Mouse (Mus musculus) regulatory T cell (primary cell): ENCODE results near the gene Ttc19.
"Not testable (repeated sequence)": the region's sequence is repeated elsewhere in the genome, so short reads cannot be mapped to it uniquely, and the experiment has no call there.

Experiments used
- in situ Hi-C: fragments of 300-600 bp; cut with MboI, MseI; formaldehyde crosslinking; loops from one replicate; pipeline ENCODE4 v1.15.1; 2025; ENCODE audit warnings: high pct_unique_total_duplicates

The Ttc19 gene

DNA sequence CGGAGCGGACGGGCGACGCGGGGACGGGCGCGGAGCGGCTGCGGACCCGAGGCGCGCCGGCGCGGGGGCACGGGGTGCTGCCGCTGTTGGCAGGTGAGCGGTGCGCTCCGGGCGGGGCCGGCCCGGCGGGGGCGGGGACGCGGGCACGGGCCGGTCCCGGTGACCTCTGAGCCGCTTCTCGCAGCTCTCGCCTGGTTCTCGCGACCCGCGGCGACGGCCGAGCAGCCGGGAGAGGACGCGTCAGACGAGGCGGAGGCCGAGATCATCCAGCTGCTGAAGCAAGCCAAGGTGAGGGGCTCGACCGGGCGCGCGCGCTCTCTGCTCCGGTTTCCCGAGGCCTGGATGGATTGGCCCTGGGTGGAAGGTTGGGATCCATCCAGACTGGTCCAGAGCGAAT lies 326 bp downstream of the Ttc19 start:
- in situ Hi-C loops = no loop called here

DNA sequence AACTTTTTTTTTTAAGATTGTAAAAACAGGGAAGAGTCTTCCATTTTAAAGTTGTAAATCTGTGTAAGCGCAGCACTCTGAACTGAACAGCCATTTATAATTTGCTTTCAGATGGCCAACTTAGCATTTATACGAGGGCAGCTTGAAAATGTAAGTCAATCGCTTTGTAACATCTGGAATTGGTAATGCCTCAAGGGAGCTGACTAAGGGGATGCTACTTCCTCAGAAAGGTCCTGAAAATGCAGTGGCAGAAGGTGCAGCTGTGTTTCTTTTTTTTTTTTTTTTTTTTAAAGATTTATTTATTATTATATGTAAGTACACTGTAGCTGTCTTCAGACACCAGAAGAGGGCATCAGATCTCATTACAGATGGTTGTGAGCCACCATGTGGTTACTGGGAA lies 2.7 kb downstream of the Ttc19 start:
- in situ Hi-C loops = not testable (repeated sequence)

DNA sequence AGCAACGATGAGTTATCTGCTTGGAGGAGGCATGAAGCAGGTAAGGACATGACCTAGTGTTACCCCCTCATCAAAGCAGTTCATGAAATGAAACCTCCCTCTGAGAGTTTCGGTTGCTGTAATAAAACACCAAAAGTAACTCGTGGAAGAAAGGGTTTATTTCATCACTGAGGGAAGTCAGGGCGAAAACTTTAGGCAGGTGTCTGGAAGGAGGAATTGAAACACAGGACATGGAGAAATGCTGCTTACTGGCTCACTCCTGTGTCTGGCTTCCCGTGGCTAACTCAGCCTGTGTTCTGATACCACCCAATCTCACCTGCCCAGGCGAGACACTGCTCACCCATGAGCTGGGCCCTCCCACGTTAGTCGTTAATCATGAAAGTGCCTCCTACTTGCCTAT lies 3.7 kb downstream of the Ttc19 start:
- in situ Hi-C loops = no loop called here

DNA sequence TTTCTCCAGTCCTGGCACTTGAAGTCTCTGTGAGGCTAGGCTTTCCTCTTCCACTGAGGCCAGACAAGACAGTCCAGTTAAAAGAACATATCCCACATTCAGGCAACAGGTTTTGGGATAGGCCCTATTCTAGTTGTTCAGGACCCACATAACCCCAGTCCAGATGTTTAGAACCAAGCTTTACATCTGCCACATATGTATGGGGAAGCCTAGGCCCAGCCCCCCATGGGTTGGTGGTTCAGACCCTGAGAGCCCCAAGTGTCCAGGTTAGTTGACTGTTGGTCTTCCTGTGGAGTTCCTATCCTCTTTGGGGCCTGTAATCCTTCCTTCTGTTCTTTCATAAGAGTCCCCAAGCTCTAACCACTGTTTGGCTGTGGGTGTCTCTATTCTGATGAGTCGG lies 6.4 kb downstream of the Ttc19 start:
- in situ Hi-C loops = no loop called here

DNA sequence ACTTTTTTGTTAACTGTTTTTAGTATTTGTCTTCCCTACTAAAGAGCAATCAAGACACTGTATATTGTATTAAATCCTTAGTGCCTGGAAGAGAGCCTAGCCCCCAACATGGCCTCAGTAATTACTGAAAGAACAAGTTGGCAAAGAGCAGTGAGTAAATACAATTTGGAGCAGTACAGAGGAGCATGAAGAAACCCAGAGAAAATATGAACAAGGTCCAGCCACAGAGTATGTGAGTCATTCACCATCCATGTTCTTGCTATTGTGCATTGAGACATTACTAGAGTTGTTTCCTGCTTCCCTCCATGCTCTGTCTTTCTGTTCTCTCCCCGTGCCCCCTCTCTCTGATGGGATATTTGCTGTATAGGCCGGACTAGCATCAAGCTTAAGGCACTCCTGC lies 12.8 kb downstream of the Ttc19 start:
- in situ Hi-C loops = no loop called here

GRCm38 (mm10) chr11:62298883-62299282 lies 17.6 kb downstream of the Ttc19 start:
- in situ Hi-C loops = no loop called here

DNA sequence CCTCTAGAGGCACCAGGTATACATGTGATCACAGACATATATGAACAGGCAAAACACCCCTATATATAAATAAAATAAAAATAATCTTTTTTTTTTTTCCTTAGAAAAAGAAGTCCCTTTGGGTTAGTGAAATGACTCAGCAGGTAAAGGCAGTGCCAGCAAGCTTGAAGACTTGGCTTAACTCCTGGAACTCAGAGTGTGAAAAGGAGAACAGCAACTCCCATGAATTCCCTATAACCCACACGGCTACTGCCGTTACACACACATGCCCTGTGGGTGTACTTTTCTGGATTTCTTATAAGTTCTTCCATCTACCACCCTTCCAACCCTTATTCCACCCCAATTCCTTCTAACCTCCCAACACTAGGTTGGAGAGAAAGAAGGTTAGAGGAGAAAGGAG lies 24.6 kb downstream of the Ttc19 start:
- in situ Hi-C loops = no loop called here

DNA sequence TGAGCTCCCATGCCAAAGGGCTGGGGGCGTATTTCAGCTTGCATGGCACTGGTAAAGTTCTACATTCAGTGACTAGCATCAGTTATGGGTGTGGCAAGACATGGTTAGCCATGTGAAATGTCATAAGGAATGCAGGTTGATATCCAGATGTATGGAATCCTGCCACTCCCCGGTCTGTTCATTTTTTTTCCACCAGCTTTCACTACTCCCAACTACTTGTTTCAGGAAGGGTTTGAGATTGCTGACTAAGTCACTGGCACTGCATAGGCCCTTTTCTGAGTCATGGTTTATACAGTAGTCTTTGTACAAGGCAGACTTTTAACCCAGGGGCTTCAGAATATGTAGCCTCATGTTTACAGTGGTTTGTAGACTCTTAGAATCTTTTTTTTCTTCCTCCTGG lies 28.0 kb downstream of the Ttc19 start:
- in situ Hi-C loops = no loop called here

GRCm38 (mm10) chr11:62314984-62315383 lies 33.7 kb downstream of the Ttc19 start:
- in situ Hi-C loops = loop anchor here (5.0 kb wide), 1 partner anchor 77 kb away; no protein-coding TSS in a partner anchor

DNA sequence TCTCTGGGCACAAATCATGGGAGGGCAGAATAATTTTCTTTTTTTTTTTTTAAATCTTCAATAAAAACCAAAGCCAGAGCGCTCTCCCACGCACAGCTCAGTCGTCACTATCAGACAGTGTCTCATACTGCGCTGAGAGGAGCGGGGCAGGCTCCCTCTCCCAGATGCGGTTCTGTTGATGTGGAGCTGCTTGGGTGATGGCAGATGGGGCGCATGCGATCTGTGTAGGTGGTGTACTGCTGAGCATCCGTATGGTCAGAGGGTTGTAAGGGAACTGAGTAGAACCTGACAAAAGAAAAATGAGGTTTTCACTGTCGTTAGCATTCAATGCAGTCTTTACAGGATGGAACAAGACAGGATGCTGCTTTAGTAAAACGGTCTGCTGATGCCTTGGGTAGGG lies 36.5 kb downstream of the Ttc19 start:
- in situ Hi-C loops = no loop called here

DNA sequence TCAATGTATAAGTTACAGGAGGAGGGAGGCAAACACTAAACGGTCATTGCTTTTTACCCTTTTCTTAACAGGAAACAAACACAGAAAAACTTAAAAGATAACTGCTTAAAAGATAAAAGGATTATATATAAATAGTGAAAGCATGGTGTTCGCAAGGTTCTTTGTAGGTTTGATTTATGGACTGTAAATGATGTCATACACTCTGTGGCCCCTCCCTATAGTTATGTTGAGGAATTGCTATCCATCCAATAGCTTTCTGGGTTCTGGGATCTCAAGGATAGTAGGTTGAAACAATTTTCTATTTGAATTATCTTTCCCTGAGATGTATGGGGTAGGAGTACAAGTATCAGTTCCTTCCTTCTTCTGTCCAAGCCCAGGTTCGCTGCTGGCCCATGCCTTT lies 38.8 kb downstream of the Ttc19 start:
- in situ Hi-C loops = loop anchor here (5.0 kb wide), 1 partner anchor 37 kb away; no protein-coding TSS in a partner anchor

DNA sequence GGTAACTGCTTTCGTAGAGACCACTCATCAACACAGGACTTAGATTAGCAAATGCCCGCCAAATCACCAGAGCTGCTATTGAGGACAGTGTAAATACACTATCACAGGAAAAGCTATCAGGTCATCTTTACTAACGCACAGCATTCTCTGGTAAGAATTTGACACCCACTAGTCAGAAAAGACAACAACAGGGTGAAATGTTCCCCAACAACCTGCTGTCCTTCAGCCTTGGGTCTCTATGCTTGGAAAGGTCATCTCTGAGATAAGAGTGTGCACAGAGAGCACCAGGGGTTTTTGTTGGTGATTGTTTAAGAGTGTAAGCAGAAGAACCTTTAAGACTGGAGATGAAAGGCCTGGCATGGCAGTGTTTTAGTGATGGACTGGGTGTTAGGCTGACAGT lies 42.4 kb downstream of the Ttc19 start:
- in situ Hi-C loops = loop anchor here (5.0 kb wide), 1 partner anchor 34 kb away; no protein-coding TSS in a partner anchor

DNA sequence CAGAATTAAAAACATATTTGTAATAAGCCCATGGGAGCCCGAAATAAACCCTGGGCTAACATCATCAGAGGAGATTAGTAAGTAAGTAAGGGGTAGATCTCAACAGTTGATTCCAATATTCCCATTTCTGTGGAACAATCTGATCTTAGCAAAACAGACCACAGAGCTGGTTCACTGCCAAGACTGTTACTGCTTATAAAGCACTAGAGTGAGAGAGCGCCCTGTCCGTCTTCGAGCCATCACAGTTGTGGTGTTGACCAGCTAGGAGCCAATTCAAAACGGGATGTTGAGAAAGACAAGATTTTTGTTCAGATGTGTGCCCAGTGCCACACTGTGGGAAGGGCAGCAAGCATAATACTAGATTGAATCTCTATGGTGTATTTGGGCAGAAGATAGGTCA lies 49.9 kb downstream of the Ttc19 start:
- in situ Hi-C loops = loop anchor here (5.0 kb wide), 1 partner anchor 66 kb away; no protein-coding TSS in a partner anchor

DNA sequence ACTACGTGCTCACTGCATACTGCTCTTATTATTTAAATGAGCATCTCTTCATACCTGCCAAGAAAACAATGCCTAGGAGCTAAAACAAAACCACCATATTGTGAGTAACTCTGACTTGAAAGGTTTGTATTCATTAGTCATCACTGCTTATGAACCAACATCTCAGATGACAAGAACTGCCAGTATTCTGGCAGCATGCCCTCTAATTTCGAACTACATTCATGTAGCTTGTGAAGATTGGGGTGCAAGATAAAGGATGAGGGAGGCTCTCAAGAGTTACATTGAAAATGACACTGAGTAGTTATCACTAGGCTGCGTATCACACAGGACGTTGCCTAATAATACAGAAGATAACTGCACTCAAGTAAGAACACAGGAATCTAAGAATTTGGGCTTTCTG lies 51.0 kb downstream of the Ttc19 start:
- in situ Hi-C loops = loop anchor here (5.0 kb wide), 1 partner anchor 65 kb away; no protein-coding TSS in a partner anchor

DNA sequence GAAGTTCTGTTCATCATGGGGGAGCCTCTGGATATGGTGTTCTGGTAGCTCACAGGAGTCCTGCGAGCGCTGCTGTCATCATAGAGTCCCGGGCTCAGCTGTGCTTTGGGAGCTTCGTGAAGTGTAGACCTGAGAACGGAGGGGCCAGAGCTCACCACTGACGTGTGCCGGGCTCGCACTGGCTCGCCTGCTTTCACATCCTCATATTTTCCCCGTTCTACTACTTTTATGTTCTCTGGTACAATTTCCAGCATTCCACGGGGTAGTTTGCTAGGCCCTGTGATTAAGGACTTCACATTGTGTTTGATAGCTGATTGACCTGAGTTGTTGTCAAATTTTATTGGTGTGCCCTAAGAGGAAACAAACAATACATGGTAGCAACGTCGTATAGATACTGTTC lies 61.7 kb downstream of the Ttc19 start:
- in situ Hi-C loops = no loop called here

GRCm38 (mm10) chr11:62351948-62352347 lies 70.7 kb downstream of the Ttc19 start:
- in situ Hi-C loops = no loop called here

- in situ Hi-C loops = loop anchor here (5.0 kb wide), 1 partner anchor 33 kb away; no protein-coding TSS in a partner anchor
These were observed 73.9 kb downstream of the Ttc19 start for GRCm38 (mm10) chr11:62355216-62355615.

- in situ Hi-C loops = loop anchor here (10.0 kb wide), 1 partner anchor 1112 kb away; no protein-coding TSS in a partner anchor
These were observed 85.6 kb downstream of the Ttc19 start for GRCm38 (mm10) chr11:62366879-62367278.

GRCm38 (mm10) chr11:62369924-62370323 lies 88.7 kb downstream of the Ttc19 start:
- in situ Hi-C loops = loop anchor here (10.0 kb wide), 1 partner anchor 1115 kb away; no protein-coding TSS in a partner anchor

DNA sequence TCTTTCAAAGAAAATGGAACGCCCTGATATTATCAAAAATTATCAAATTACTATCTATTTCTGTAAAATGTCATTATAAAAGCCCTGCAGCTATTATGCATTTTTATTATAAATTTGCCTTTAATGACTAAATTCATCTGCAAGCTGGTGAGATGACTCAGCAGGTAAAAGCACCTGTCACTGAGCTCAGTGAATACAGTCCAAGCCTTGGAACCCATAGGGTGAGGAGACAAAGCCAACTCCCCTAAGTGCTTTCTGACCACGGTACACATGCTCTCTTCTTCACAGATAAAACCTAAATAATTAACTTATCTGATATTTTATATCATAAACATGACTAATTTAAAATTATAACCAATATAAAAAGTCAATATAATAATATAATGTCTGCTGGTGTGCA lies 90.5 kb downstream of the Ttc19 start:
- in situ Hi-C loops = no loop called here

- in situ Hi-C loops = not testable (repeated sequence)
These were observed 96.1 kb downstream of the Ttc19 start for GRCm38 (mm10) chr11:62377202-62377851.
